Mouse (Mus musculus) lung, adult 2 months (tissue): ENCODE results near the gene Tenm4.

Experiments
- CTCF ChIP-seq: fragments of 200-500 bp; IDR thresholded peaks from 2 replicates; pipeline ENCODE4 v1.5.1; 2011; ENCODE audit warnings: mild to moderate bottlenecking, low read length, control low read depth; ENCODE audit not compliant: insufficient read depth
- POLR2A ChIP-seq: fragments of 200-500 bp; IDR thresholded peaks from 2 replicates; pipeline ENCODE4 v1.6.1; 2011; ENCODE audit warnings: low read depth, mild to moderate bottlenecking, control low read depth, low read length, borderline replicate concordance; ENCODE audit errors: extremely low read depth

DNA sequence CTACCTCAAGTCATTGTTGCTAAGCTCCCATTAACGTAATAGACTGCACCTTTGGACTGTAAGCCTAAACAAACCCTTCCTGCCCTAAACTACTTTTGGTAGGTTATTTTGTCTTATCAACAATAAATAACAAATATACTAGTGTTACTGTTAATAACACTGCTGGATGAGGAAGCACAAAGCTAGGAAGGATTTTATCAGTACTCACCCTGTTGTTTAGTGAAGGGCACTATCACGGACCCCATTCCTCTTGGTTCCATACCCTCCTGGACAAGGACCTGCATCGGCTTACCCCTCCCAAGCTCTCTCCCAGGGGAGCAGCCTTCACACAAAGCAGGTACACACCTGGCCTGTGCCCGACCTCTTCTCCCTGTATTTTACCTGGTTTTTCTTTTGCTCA lies 611.6 kb downstream of the Tenm4 start:
- no peak for TF ChIP-seq CTCF
- no peak for TF ChIP-seq POLR2A
